Mouse (Mus musculus) liver, embryonic 14.5 days (tissue): ENCODE measurements around the gene Olfr1286. TPM values are rescaled to one million over a fixed set of nuclear protein-coding genes. Genes with fewer than 3 reads are reported as not detected.

Experiments
- ATAC-seq: fragments of 200-750 bp; cut with Nextera tagmentation; 2 replicates; pipeline ENCODE4 v1.8.0; 2017; ENCODE audit warnings: moderate number of reproducible peaks, mild to moderate bottlenecking, moderate library complexity; ENCODE audit not compliant: insufficient read depth
- DNase-seq, 3 experiments: peaks; one replicate each; pipeline ENCODE4 v3.0.0-alpha.2; 2012 to 2013; ENCODE audit warnings: low read depth in 3 of 3, low spot score in 3 of 3
- H3K27ac ChIP-seq: fragments of 300-500 bp; sonication (generic); 2 replicates; pipeline ENCODE4 v1.5.1; 2014; ENCODE audit warnings: moderate library complexity, mild to moderate bottlenecking, control low read depth, inconsistent platforms
- H3K27me3 ChIP-seq: fragments of 300-500 bp; sonication (generic); 2 replicates; pipeline ENCODE4 v1.6.1; 2014; ENCODE audit warnings: mild to moderate bottlenecking, low read length, moderate library complexity; ENCODE audit not compliant: control insufficient read depth, insufficient read depth
- H3K36me3 ChIP-seq: fragments of 300-500 bp; sonication (generic); replicated peaks from 2 replicates; pipeline ENCODE4 v1.6.1; 2014; ENCODE audit warnings: low read depth; ENCODE audit not compliant: control insufficient read depth, insufficient read depth
- H3K4me1 ChIP-seq, 2 experiments: fragments of 200-500 bp in 1 of 2; fragments of 300-500 bp in 1 of 2; sonication (generic) in 1 of 2; replicated peaks; 2 replicates each; pipeline ENCODE4 v1.6.1; 2012 to 2014; ENCODE audit warnings: antibody characterized with exemption in 1 of 2, inconsistent platforms in 1 of 2, low read length in 1 of 2; ENCODE audit not compliant: control insufficient read depth in 2 of 2, insufficient read depth in 2 of 2
- H3K4me2 ChIP-seq: fragments of 300-500 bp; sonication (generic); 2 replicates; pipeline ENCODE4 v1.6.1; 2014; ENCODE audit warnings: low read depth, mild to moderate bottlenecking, control low read depth, moderate library complexity
- H3K4me3 ChIP-seq, 2 experiments: fragments of 200-500 bp in 1 of 2; fragments of 300-500 bp in 1 of 2; sonication (generic) in 1 of 2; 2 replicates each; pipeline ENCODE4 v1.5.1; 2012 to 2014; ENCODE audit warnings: low read depth in 2 of 2, low read length in 2 of 2, mild to moderate bottlenecking in 2 of 2, control low read depth in 1 of 2, inconsistent platforms in 1 of 2, moderate library complexity in 1 of 2; ENCODE audit not compliant: insufficient read depth in 1 of 2
- H3K9ac ChIP-seq: fragments of 300-500 bp; sonication (generic); replicated peaks from 2 replicates; pipeline ENCODE4 v1.6.1; 2014; ENCODE audit warnings: mild to moderate bottlenecking, control low read depth, moderate library complexity
- H3K9me3 ChIP-seq: fragments of 300-500 bp; sonication (generic); 2 replicates; pipeline ENCODE4 v1.6.1; 2016; ENCODE audit warnings: low read length, mixed read lengths; ENCODE audit not compliant: control insufficient read depth
- CTCF ChIP-seq: IDR thresholded peaks from 2 replicates; pipeline ENCODE4 v1.5.1; 2016; ENCODE audit warnings: antibody characterized with exemption, low read depth, control low read depth
- EP300 ChIP-seq: IDR thresholded peaks from 2 replicates; pipeline ENCODE4 v1.6.1; 2016; ENCODE audit warnings: antibody characterized with exemption, low read depth
- WGBS: fragments of 180-500 bp; shearing (Covaris S2); extraction: QIAGEN DNeasy Blood & Tissue Kit; methylation state at CpG from one replicate; pipeline ENCODE4 v1.1.7; 2014; ENCODE audit not compliant: insufficient replicate concordance; 5-methylcytosine and 5-hydroxymethylcytosine counted together
- polyA plus RNA-seq, 2 experiments: library from polyadenylated mRNA; depleted of rRNA in 1 of 2; stranded (reverse) in 1 of 2; unstranded in 1 of 2; fragments of >200 nt; fragmentation: Nextera tagmentation in 1 of 2; extraction: Ambion mirVana in 1 of 2; gene quantifications; 2 replicates each; pipeline versions ENCODE4 v1.2.1 to v1.2.3; 2012 to 2014

Gene Olfr1286
- not detected in 2 replicates for polyA plus RNA-seq (2012; rRNA removed)
- polyA plus RNA-seq (2014; fragmentation: Nextera tagmentation; extraction: Ambion mirVana): not detected in 2 replicates

DNA sequence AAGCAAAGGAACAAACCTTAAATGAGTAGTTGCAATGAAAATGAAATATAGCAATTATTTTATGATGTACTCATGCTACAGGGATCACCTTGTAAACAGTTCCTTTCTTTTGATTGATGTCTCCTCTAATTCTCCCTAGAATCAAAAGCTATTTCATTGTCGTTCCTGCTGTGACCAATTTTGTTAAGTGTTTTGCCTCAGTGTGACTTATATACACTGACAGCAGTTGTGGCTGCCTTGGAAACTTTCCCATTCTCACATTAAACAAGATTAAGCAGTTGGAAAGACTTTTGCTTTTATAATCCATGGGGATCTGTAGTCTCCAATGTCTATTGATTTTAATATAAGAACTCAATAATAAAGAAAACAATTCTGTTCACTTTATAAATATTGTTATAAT, at the start of gene Olfr1286:
Gene Olfr1286 (minus strand): TSS at position 185 of the 400 bp plus-strand sequence.
- TF ChIP-seq CTCF: no peak
- no peak for TF ChIP-seq EP300
- no peaks in the 10 kb centered on the region for H3K4me1 ChIP-seq
- H3K4me3 ChIP-seq: no peak within 1 kb of the TSS
- no peak within 1 kb of the TSS for H3K4me2 ChIP-seq
- no peak within 1 kb of the TSS for H3K9ac ChIP-seq
- WGBS: 54% methylated on average over 1 of the region's 1 CpGs
- no peak within 1 kb of the TSS for H3K27ac ChIP-seq
- ATAC-seq (no peak), DNase-seq (no peak)
- H3K27me3 ChIP-seq: no peaks in the 10 kb centered on the region
- H3K36me3 ChIP-seq: no peaks in the 10 kb centered on the region
- no peaks in the 10 kb centered on the region for H3K9me3 ChIP-seq

DNA sequence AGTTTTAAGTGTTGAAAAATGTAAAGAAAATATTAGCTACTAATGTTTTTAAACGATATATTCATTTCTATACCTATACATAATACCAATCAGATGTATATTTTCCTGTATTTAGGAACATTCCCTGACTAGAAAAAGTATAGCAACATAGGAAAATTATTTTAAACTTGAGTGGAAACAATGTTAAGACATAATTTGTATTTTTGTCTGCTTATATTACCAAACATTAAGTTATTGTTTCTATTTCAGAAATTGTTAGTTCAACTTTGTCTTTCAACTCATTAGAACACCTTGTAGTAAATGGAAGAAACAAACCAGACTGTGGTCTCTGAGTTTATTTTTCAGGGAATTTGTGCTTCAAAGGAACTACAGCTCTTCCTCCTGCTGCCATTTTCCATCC, 25.9 kb upstream of the Olfr1286 start, which contains the start of gene Olfr1287:
Gene Olfr1287 (plus strand): TSS at position 301 of the 400 bp plus-strand sequence.
- no peaks in the 10 kb centered on the region for H3K4me1 ChIP-seq
- no peaks in the 10 kb centered on the region for H3K9me3 ChIP-seq
- no peak within 1 kb of the TSS for H3K27ac ChIP-seq
- no peak for TF ChIP-seq CTCF
- no peak for TF ChIP-seq EP300
- H3K27me3 ChIP-seq: no peaks in the 10 kb centered on the region
- no peak within 1 kb of the TSS for H3K4me2 ChIP-seq
- 29% methylated on average over 1 of the region's 1 CpGs for WGBS
- H3K36me3 ChIP-seq: no peaks in the 10 kb centered on the region
- no peak within 1 kb of the TSS for H3K4me3 ChIP-seq
- no peak for DNase-seq
- no peak for ATAC-seq
- H3K9ac ChIP-seq: no peak within 1 kb of the TSS

DNA sequence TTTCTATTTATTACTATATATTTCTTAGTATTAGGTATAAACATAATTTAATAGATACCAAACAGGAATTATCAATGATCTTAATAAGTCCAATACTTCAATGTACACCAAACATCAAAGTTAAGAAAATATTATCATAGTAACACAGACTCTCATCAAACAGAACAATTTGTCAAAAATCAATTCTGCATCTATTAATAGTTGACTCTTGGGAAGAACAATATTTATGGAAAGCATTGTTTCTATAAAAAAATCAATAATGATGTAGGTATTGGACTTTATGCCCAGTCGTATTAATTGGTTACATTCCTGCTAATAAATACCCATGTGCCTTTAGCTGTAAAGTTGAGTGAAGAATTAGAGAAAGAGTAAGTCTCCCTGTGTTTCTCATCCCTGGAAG, 47.7 kb downstream of the Olfr1286 start, which contains the start of gene Olfr1284:
Gene Olfr1284 (plus strand): TSS at position 301 of the 400 bp plus-strand sequence.
- H3K4me2 ChIP-seq: no peak within 1 kb of the TSS
- H3K27me3 ChIP-seq: no peaks in the 10 kb centered on the region
- no peak within 1 kb of the TSS for H3K4me3 ChIP-seq
- H3K9me3 ChIP-seq: no peaks in the 10 kb centered on the region
- WGBS: 69% methylated on average over 1 of the region's 1 CpGs
- H3K9ac ChIP-seq: no peak within 1 kb of the TSS
- no peak for TF ChIP-seq EP300
- TF ChIP-seq CTCF: no peak
- DNase-seq: no peak
- H3K4me1 ChIP-seq: no peaks in the 10 kb centered on the region
- no peaks in the 10 kb centered on the region for H3K36me3 ChIP-seq
- no peak for ATAC-seq
- H3K27ac ChIP-seq: no peak within 1 kb of the TSS

Other genes with a start within 250 kb of the Olfr1286 start
- not detected in 2 replicates for gene 4930430A15Rik, start 193.5 kb downstream of the Olfr1286 start, polyA plus RNA-seq (2012; rRNA removed)
- not detected in 2 replicates for gene 4930430A15Rik, start 193.5 kb downstream of the Olfr1286 start, polyA plus RNA-seq (2014; fragmentation: Nextera tagmentation; extraction: Ambion mirVana)
- not detected in 2 replicates for gene Olfr1275, start 187.8 kb downstream of the Olfr1286 start, polyA plus RNA-seq (2012; rRNA removed)
- gene Olfr1275, start 187.8 kb downstream of the Olfr1286 start, polyA plus RNA-seq (2014; fragmentation: Nextera tagmentation; extraction: Ambion mirVana): not detected in 2 replicates
- not detected in 2 replicates for gene Olfr1276, start 168.6 kb downstream of the Olfr1286 start, polyA plus RNA-seq (2012; rRNA removed)
- not detected in 2 replicates for gene Olfr1276, start 168.6 kb downstream of the Olfr1286 start, polyA plus RNA-seq (2014; fragmentation: Nextera tagmentation; extraction: Ambion mirVana)
- gene Olfr1277, start 149.0 kb downstream of the Olfr1286 start, polyA plus RNA-seq (2012; rRNA removed): not detected in 2 replicates
- gene Olfr1277, start 149.0 kb downstream of the Olfr1286 start, polyA plus RNA-seq (2014; fragmentation: Nextera tagmentation; extraction: Ambion mirVana): not detected in 2 replicates
- not detected in 2 replicates for gene Olfr1278, start 133.0 kb downstream of the Olfr1286 start, polyA plus RNA-seq (2012; rRNA removed)
- not detected in 2 replicates for gene Olfr1278, start 133.0 kb downstream of the Olfr1286 start, polyA plus RNA-seq (2014; fragmentation: Nextera tagmentation; extraction: Ambion mirVana)
- not detected in 2 replicates for gene Olfr1279, start 122.5 kb downstream of the Olfr1286 start, polyA plus RNA-seq (2012; rRNA removed)
- gene Olfr1279, start 122.5 kb downstream of the Olfr1286 start, polyA plus RNA-seq (2014; fragmentation: Nextera tagmentation; extraction: Ambion mirVana): not detected in 2 replicates
- not detected in 2 replicates for gene Olfr1280, start 109.1 kb downstream of the Olfr1286 start, polyA plus RNA-seq (2012; rRNA removed)
- gene Olfr1280, start 109.1 kb downstream of the Olfr1286 start, polyA plus RNA-seq (2014; fragmentation: Nextera tagmentation; extraction: Ambion mirVana): not detected in 2 replicates
- gene Olfr1281, start 96.6 kb downstream of the Olfr1286 start, polyA plus RNA-seq (2012; rRNA removed): not detected in 2 replicates
- not detected in 2 replicates for gene Olfr1281, start 96.6 kb downstream of the Olfr1286 start, polyA plus RNA-seq (2014; fragmentation: Nextera tagmentation; extraction: Ambion mirVana)
- not detected in 2 replicates for gene Olfr1282, start 87.0 kb downstream of the Olfr1286 start, polyA plus RNA-seq (2012; rRNA removed)
- not detected in 2 replicates for gene Olfr1282, start 87.0 kb downstream of the Olfr1286 start, polyA plus RNA-seq (2014; fragmentation: Nextera tagmentation; extraction: Ambion mirVana)
- not detected in 2 replicates for gene Olfr1283, start 56.3 kb downstream of the Olfr1286 start, polyA plus RNA-seq (2012; rRNA removed)
- gene Olfr1283, start 56.3 kb downstream of the Olfr1286 start, polyA plus RNA-seq (2014; fragmentation: Nextera tagmentation; extraction: Ambion mirVana): not detected in 2 replicates
- not detected in 2 replicates for gene Olfr1284, start 47.6 kb downstream of the Olfr1286 start, polyA plus RNA-seq (2012; rRNA removed)
- gene Olfr1284, start 47.6 kb downstream of the Olfr1286 start, polyA plus RNA-seq (2014; fragmentation: Nextera tagmentation; extraction: Ambion mirVana): not detected in 2 replicates
- gene Olfr1287, start 26.0 kb upstream of the Olfr1286 start, polyA plus RNA-seq (2012; rRNA removed): not detected in 2 replicates
- not detected in 2 replicates for gene Olfr1287, start 26.0 kb upstream of the Olfr1286 start, polyA plus RNA-seq (2014; fragmentation: Nextera tagmentation; extraction: Ambion mirVana)
- not detected in 2 replicates for gene Olfr1288, start 51.0 kb upstream of the Olfr1286 start, polyA plus RNA-seq (2012; rRNA removed)
- not detected in 2 replicates for gene Olfr1288, start 51.0 kb upstream of the Olfr1286 start, polyA plus RNA-seq (2014; fragmentation: Nextera tagmentation; extraction: Ambion mirVana)
- not detected in 2 replicates for gene Olfr1289, start 57.7 kb upstream of the Olfr1286 start, polyA plus RNA-seq (2012; rRNA removed)
- gene Olfr1289, start 57.7 kb upstream of the Olfr1286 start, polyA plus RNA-seq (2014; fragmentation: Nextera tagmentation; extraction: Ambion mirVana): not detected in 2 replicates
- not detected in 2 replicates for gene Olfr1290, start 70.7 kb upstream of the Olfr1286 start, polyA plus RNA-seq (2012; rRNA removed)
- not detected in 2 replicates for gene Olfr1290, start 70.7 kb upstream of the Olfr1286 start, polyA plus RNA-seq (2014; fragmentation: Nextera tagmentation; extraction: Ambion mirVana)
- gene Olfr1291-ps1, start 74.1 kb upstream of the Olfr1286 start, polyA plus RNA-seq (2012; rRNA removed): not detected in 2 replicates
- gene Olfr1291-ps1, start 74.1 kb upstream of the Olfr1286 start, polyA plus RNA-seq (2014; fragmentation: Nextera tagmentation; extraction: Ambion mirVana): not detected in 2 replicates
- gene Olfr1293-ps, start 102.1 kb upstream of the Olfr1286 start, polyA plus RNA-seq (2012; rRNA removed): not detected in 2 replicates
- not detected in 2 replicates for gene Olfr1293-ps, start 102.1 kb upstream of the Olfr1286 start, polyA plus RNA-seq (2014; fragmentation: Nextera tagmentation; extraction: Ambion mirVana)
- not detected in 2 replicates for gene Olfr1294, start 117.2 kb upstream of the Olfr1286 start, polyA plus RNA-seq (2012; rRNA removed)
- not detected in 2 replicates for gene Olfr1294, start 117.2 kb upstream of the Olfr1286 start, polyA plus RNA-seq (2014; fragmentation: Nextera tagmentation; extraction: Ambion mirVana)
- not detected in 2 replicates for gene Olfr1295, start 146.6 kb upstream of the Olfr1286 start, polyA plus RNA-seq (2012; rRNA removed)
- gene Olfr1295, start 146.6 kb upstream of the Olfr1286 start, polyA plus RNA-seq (2014; fragmentation: Nextera tagmentation; extraction: Ambion mirVana): not detected in 2 replicates
- not detected in 2 replicates for gene Olfr1297, start 203.4 kb upstream of the Olfr1286 start, polyA plus RNA-seq (2012; rRNA removed)
- gene Olfr1297, start 203.4 kb upstream of the Olfr1286 start, polyA plus RNA-seq (2014; fragmentation: Nextera tagmentation; extraction: Ambion mirVana): not detected in 2 replicates
- gene Olfr1298, start 226.1 kb upstream of the Olfr1286 start, polyA plus RNA-seq (2012; rRNA removed): not detected in 2 replicates
- not detected in 2 replicates for gene Olfr1298, start 226.1 kb upstream of the Olfr1286 start, polyA plus RNA-seq (2014; fragmentation: Nextera tagmentation; extraction: Ambion mirVana)
- not detected in 2 replicates for gene Olfr1299, start 238.3 kb upstream of the Olfr1286 start, polyA plus RNA-seq (2012; rRNA removed)
- not detected in 2 replicates for gene Olfr1299, start 238.3 kb upstream of the Olfr1286 start, polyA plus RNA-seq (2014; fragmentation: Nextera tagmentation; extraction: Ambion mirVana)